Mouse (Mus musculus) gastrocnemius, postnatal 10 days (tissue): ENCODE data around the gene Mmrn1. TPM values are rescaled to one million over a fixed set of nuclear protein-coding genes. Genes with fewer than 3 reads are reported as not detected.

ENCODE experiments used
- DNase-seq: peaks from one replicate; pipeline ENCODE4 v3.0.0; 2021; ENCODE audit warnings: mixed read lengths
- total RNA-seq, 2 experiments: library from RNA; stranded (reverse); gene quantifications; 2 replicates each; pipeline ENCODE4 v1.2.3; 2021

Mmrn1 gene
- total RNA-seq, 2 experiments from 2014 or later, result 1.2 to 1.4 TPM

DNA sequence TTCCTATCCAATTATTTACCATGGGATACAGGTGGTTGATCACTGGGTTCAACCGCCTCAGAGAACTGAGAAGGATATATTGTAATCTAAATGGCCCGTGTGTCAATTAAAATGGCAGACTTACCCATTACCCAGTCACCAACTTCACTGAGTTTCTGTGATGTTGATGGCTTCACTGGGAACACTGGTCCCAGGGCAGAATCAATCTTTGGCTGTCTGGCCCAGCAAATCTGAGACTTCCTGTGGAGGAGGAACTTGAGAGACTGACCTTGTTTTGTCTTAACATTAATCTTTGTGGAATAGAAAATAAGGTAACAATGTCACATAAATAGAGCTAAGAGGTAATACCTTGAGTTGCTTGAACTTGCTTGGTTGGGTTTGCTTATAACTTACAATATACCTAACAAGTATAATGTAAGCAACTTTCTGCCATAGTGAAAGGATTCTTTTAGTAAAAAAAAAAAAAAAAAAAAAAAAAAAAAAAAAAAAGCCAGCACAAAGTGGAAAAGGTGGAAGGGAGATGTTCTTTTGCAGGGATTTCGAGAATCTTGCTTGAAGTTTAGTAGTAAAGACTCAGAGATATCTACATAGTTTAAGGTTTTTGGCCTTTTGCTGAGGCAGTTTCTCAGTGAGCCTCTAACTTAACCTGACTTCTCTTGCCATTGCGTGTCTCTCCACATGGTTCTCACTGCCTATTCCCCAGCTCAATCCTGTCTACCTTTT, 68.8 kb downstream of the Mmrn1 start:
- DNase-seq, result no peak

GRCm38 (mm10) chr6:60994114-60994513, 69.3 kb downstream of the Mmrn1 start:
- DNase-seq, result no peak

GRCm38 (mm10) chr6:60994521-60994920, 69.7 kb downstream of the Mmrn1 start:
- DNase-seq, result no peak

GRCm38 (mm10) chr6:60995596-60995995, 70.8 kb downstream of the Mmrn1 start:
- DNase-seq, result no peak

- no peak for DNase-seq
Measured at GRCm38 (mm10) chr6:60996328-60996727, 71.6 kb downstream of the Mmrn1 start.

DNA sequence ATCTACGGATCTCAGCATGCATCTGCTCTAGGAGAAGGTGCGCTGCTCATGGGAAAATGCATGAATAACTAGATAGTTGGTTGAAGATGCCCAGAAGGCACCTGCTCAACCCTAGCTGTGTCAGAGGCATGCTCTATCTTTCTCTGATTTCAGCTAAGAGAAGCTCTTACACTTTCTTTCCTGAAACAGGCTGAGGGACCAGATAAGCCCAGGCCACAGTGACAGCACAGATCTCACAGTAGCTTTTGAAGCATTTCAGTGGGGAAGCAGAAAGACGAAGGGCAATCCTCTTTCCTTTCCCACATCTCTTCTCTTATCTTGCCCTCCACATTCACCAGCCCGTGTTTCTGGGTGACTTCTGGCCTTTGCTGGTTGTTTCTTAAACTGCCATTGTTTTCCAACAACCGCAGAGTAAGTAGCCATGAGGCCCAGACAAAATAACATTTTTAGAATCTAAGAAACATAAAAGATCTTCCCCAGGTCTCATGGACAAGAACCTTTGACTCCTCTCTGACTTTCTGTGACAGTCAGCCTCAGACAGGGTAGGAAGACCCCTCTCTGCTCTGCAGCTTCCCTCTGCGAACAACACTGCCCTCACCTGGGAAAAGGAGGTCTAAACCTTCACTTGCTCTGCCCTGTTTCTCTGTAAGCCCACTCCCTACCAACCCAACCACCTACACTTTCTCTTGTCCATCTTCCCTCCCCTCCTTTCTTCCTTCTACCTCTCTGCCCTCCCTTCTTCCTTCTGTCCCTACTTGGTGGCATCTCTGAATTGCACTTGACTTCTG, 76.4 kb downstream of the Mmrn1 start:
- DNase-seq, result no peak

DNA sequence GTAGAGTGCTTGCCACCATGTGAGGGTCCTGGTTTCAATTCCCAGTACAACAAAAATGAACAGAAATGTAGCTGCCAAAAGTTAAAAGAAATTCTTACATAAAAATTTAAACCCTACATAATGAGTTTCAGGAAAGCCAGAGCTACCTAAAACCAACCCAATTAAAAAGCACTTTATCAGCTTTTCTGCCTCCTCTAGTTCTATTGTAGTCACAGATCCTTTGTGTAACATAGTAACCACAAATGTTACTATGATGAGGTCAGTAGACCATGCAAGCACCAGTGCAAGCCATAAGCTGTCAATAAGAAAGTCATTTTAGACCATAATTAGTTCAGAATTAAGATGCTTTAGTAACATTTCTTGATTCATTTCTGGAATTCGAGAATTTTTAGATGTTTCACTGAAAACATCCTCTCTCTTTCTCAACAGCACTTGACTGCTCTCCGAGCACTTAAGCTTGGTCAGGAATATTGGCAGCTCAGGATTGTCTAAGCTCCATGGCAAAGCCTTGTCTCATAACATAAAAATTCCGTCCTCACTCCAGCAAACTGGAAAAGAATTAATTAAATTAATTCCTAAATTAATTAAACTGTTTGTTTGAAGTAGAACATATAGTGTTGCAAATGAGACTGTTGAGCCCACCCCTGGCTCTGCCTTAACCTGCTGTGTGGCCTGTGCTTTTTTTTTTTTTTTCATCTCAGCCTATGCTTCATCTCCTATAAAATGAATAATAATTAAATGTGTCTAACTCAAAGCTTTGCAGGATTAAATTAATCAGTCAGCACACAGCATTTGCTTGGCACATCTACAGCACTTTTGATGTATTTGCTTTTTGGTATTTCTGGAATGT, 79.4 kb downstream of the Mmrn1 start:
- no peak for DNase-seq

GRCm38 (mm10) chr6:61013780-61014179, 89.0 kb downstream of the Mmrn1 start:
- DNase-seq, result no peak

DNA sequence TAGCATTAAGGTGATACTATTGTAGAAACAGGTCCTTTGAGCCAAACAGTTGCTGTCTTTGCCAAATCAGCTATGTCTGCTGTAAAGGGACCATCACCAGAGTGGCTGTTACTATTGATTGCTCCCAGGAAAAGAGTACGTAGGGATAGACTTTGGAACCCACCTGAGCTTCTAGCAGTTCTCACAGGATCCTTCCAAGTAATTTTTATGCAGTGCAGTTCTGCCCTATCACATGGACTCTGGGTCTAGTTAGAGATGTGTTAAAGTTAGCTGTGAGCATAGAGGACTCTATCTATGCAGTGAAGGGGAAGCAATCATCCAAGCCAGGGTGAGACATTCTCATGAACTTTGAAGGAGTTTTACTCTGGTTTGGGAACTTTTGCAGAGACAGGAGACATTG, 94.9 kb downstream of the Mmrn1 start:
- no peak for DNase-seq

GRCm38 (mm10) chr6:61020995-61021394, 96.2 kb downstream of the Mmrn1 start:
- DNase-seq, result no peak

GRCm38 (mm10) chr6:61033251-61033650, 108.5 kb downstream of the Mmrn1 start:
- DNase-seq, result no peak

Other genes starting within 250 kb of the Mmrn1 start
- gene Snca, start 95.1 kb upstream of the Mmrn1 start, total RNA-seq, result 1 to 10 TPM; 3.5 to 6.1 TPM